Mouse (Mus musculus) thymus, postnatal 0 days (tissue): ENCODE measurements around the gene Tubgcp3. TPM values are rescaled to one million over a fixed set of nuclear protein-coding genes. Genes with fewer than 3 reads are reported as not detected.
"Not testable (repeated sequence)": the region's sequence is repeated elsewhere in the genome, so short reads cannot be mapped to it uniquely, and the experiment has no call there.

Experiments
- DNase-seq: peaks from one replicate; pipeline ENCODE4 v3.0.0-alpha.2; 2015; ENCODE audit warnings: low spot score
- polyA plus RNA-seq: library from polyadenylated mRNA; unstranded; fragments of >200 nt; fragmentation: Nextera tagmentation; extraction: Ambion mirVana; gene quantifications from 2 replicates; pipeline ENCODE4 v1.2.1, GENCODE M21; 2015

Tubgcp3 gene
- polyA plus RNA-seq, 1 experiment from 2014 or later = 36.3 TPM

GRCm38 (mm10) chr8:12644341-12644740 lies 27.7 kb downstream of the Tubgcp3 start:
- no peak for DNase-seq

- DNase-seq = no peak
These were observed 30.5 kb downstream of the Tubgcp3 start for GRCm38 (mm10) chr8:12641527-12641926.

GRCm38 (mm10) chr8:12638446-12638845 lies 33.6 kb downstream of the Tubgcp3 start:
- DNase-seq = no peak

DNA sequence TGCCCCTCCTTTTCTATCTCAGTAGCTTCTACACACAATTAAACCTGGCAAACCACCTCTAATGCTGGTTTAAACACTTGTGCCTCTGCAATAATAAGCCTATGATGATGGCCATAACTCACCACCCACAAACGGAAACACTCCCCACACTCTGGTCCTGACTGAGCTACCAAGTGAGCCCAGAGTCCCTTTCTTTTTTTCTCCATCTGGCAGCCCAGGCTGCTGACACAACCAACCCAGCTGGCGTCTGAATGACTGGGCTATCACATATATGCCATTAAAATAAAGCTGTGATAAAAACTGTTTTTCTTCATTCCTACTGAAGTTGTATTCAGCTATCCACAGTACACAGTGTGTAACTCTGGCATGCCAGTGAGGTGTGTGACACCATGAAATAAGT lies 36.7 kb downstream of the Tubgcp3 start:
- no peak for DNase-seq

DNA sequence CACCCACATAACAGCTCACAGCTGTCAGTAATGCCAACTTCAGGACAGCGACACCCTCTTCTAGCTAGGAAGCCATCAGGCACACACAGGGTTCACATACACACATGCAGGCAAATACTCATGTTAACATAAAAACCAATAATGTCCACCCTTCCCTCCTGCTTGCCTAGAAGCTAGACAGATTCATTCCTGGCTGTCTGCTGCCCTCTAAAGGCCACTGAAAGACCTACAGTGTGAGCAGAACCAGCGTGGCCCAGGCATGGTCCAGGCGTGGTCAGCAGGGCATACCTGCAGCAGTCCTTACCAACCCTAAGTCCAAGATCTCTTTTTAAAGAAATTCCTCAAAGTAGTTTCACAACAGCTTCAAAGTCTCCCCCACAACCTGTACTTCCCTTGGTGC lies 43.0 kb downstream of the Tubgcp3 start:
- DNase-seq = no peak

- DNase-seq = no peak
These were observed 46.2 kb downstream of the Tubgcp3 start for GRCm38 (mm10) chr8:12625890-12626289.

DNA sequence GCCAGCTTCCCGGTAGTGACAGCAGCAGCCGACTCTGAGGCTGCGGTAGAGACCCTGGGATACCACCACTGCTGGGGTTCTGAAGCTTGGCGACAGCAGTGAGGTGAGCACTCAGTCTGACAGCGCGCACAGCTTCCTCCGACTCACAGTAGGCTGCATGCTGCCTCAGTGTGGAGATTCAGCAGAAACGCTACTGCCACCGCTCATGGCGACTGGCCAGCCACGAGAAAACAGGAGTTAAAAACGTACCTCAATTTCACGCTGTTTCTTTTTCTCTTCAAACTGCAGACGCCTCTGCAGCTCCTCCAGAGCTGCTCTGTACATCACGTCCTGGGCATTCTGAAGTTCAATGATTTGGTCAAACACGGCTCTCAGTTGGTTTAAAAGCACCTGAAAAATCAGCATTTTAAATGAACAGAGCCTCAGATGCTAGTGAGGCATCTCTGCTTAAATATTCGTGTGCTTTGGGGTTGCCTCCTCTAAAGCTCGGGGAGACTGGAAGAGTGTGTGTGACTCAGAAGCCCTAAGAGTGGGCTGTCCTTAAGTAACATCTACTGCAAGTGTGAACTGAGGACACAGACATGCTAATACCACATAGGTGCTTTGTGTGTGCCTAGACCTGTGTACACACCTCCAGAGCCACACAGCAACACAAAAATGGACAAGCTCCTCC lies 50.4 kb downstream of the Tubgcp3 start:
- no peak for DNase-seq

GRCm38 (mm10) chr8:12617369-12617768 lies 54.7 kb downstream of the Tubgcp3 start:
- DNase-seq = not testable (repeated sequence)

DNA sequence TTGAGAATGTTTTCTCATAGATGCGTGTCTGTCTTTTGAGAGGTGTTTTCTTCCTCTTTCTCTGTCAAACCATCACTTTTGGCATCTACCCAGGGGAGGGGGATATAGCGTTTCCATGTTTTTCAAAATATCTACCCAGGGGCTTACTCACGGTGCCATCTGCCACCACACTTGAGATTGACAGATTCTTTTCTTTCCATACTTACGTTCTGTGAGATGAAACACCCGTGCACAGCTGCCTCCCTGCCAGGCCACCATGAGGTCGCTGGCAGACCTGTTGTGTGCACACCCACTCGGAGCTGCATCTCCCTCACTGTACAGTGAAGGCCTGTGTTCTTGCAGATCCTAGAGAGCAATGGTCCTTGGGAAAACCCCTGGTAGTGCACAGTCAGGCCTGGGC lies 58.8 kb downstream of the Tubgcp3 start:
- DNase-seq = no peak

DNA sequence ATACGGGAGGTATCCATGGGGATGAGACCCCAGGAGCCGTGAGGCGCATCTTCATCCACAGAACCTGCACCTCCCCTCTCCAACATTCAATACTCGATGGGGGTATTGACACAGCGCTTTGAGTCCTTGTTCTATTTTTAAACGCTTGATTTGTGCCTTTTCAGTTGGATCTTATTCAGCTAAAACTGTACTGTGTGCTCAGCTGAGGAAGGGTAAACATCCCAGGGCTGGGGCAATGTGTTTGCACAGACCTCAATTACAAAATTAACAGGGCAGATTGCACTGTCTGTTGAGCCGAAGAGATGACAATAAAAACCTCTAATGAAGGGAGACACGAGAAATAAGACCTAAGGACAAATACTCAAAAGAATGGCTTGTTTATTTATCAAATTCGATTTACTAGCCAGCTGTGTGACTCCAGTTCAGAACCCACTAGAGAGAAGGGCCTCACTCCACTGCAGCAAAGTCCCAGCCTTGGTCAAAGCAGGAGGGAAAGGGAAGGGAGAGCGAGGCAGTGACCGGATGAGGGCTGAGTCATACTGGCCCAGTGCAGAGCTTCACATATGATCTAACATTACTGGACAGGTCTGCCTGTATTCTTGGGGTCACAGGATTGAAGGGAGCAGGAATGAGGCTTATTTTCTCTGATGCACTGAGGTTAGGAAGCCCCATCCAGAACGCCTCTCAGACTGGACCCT lies 62.1 kb downstream of the Tubgcp3 start:
- DNase-seq = no peak

- DNase-seq = no peak
These were observed 63.2 kb downstream of the Tubgcp3 start for GRCm38 (mm10) chr8:12608810-12609209.

- DNase-seq = peak; percentile 74
These were observed 64.8 kb downstream of the Tubgcp3 start for GRCm38 (mm10) chr8:12607223-12607622.

- no peak for DNase-seq
These were observed 88.3 kb downstream of the Tubgcp3 start for GRCm38 (mm10) chr8:12583785-12584184.

- DNase-seq = not testable (repeated sequence)
These were observed 92.6 kb downstream of the Tubgcp3 start for GRCm38 (mm10) chr8:12579339-12579999.

- DNase-seq = no peak
These were observed 95.3 kb downstream of the Tubgcp3 start for GRCm38 (mm10) chr8:12576739-12577138.

GRCm38 (mm10) chr8:12576003-12576402 lies 96.0 kb downstream of the Tubgcp3 start:
- DNase-seq = no peak

GRCm38 (mm10) chr8:12572814-12573534 lies 99.1 kb downstream of the Tubgcp3 start, which contains the start of gene Spaca7:
Gene Spaca7 (plus strand): TSS chr8:12573029.
- DNase-seq = no peak

- no peak for DNase-seq
These were observed 105.5 kb downstream of the Tubgcp3 start for GRCm38 (mm10) chr8:12566509-12566908.

DNA sequence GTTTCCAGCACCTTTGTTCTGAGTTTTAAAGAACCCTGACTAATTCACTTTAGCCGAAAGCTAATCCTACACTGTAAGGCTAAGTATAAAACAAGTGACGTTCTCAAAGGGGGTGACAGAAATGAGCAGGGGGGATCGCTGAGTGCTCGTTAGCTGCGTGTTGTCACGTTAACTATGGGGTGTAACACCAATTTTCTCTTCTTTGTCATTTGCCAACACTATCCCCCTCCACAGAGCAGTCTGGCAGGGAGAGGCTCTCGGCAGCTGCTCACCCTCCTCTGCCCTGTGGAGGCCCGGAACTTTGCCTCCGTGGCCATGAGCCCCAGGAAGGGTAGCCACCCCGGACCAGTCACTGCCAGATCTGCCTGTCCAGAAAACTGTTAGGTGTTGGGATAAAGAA lies 106.6 kb downstream of the Tubgcp3 start:
- no peak for DNase-seq

DNA sequence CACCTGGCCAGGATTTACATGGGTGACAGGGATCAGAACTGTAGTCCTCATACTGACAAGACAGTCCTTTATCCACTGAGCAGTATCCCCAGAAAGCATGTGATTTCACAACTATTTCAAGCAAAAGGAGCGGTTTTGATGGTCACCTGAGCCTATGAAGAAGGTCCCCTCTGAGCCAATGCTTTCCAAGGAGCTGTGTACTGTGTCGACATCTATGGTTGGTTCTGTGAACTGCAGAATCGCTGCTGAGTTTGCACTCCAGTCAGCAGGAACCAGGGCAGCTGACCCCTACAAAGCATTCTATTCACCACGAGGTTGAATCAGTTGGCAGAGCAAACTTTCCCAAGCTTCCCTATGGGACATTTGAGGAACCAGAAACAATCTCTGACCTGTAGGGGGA lies 107.7 kb downstream of the Tubgcp3 start:
- no peak for DNase-seq
